Mouse (Mus musculus) splenic B cell, adult 2 months (primary cell): ENCODE measurements around the gene Celf2.

Experiments used
- DNase-seq: peaks from one replicate; pipeline ENCODE4 v3.0.0-alpha.2; 2011; ENCODE audit warnings: low read depth, low spot score
- H3K27me3 ChIP-seq: 2 replicates; pipeline ENCODE4 v1.6.1; 2012; ENCODE audit warnings: mild to moderate bottlenecking, low read length, moderate library complexity, mixed read lengths; ENCODE audit not compliant: control insufficient read depth, poor library complexity, insufficient read depth, severe bottlenecking
- H3K36me3 ChIP-seq: 2 replicates; pipeline ENCODE4 v1.6.1; 2012; ENCODE audit warnings: mild to moderate bottlenecking, low read length, moderate library complexity, mixed read lengths; ENCODE audit not compliant: control insufficient read depth, poor library complexity, insufficient read depth, severe bottlenecking

Celf2 gene

GRCm38 (mm10) chr2:6537326-6537725 lies 972.0 kb downstream of the Celf2 start:
- DNase-seq: no peak
- no peaks in the 10 kb centered on the region for H3K27me3 ChIP-seq
- peaks cover 2% of the 10 kb centered on the region; the same call in 1 of the 2 replicates for H3K36me3 ChIP-seq

GRCm38 (mm10) chr2:6536372-6536771 lies 973.0 kb downstream of the Celf2 start:
- H3K27me3 ChIP-seq: no peaks in the 10 kb centered on the region
- peaks cover 2% of the 10 kb centered on the region; the same call in 1 of the 2 replicates for H3K36me3 ChIP-seq
- no peak for DNase-seq

DNA sequence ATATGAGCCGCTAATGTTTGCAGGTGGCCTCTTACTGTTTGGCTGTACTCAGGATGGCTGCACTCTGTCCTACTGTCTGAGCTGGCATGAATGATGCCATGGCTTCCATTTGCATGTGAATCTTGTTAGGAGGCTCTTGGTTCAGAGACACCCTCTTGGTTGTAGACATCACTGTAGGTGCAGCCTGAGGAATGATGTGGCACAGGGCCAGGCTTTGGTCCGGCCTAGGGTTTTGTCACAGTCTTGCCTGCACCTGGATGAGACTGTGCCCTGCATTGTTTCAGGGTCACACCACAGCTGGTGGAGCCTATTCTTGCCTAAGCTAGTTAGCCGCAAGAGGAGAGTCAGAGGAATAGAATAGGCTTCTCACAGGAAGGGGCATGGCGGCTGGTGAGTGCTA lies 977.0 kb downstream of the Celf2 start:
- DNase-seq: no peak
- H3K36me3 ChIP-seq: no peaks in the 10 kb centered on the region

DNA sequence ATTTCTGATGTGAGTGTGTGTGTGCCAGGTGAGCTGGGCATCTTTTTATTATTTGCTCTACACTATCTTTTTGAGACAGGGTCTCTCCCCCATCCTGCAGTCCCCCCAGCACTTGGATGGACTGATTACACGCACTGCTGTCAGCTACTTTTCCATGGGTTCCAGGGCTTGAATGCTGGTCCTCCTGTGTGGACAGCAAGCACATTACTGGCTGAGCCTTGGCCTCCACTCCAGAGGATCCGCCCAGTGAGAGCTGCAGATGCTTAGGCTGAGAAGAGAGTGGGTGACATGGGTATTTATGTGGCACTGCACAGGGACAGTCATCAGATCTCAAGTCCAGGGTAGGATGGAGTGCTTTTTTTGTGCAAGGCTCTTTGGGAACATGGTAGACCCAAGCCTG lies 981.3 kb downstream of the Celf2 start:
- H3K36me3 ChIP-seq: no peaks in the 10 kb centered on the region
- H3K27me3 ChIP-seq: no peaks in the 10 kb centered on the region
- DNase-seq: no peak

More for the DNA sequence above, 977.0 kb downstream of the Celf2 start:
- H3K27me3 ChIP-seq: no peaks in the 10 kb centered on the region

DNA sequence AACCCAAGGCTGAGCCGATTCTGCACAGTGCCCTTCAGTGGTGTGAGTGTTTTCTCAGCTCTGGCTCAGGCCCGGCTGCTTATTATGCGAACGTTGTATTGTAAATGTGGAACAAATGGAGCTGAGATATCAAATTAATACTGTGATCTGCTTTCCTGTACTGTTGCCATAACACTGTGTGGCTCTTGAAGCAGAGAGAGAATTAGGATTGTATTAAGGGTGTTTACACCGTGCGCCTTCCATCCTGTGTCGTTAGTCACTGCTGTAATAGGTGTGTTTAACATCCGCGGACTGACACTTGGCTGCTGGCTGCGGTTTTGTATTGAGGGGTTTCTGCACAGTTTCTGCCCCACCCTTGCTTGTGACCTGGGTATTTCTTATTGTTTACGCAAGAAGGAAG lies 982.5 kb downstream of the Celf2 start:
- no peak for DNase-seq

DNA sequence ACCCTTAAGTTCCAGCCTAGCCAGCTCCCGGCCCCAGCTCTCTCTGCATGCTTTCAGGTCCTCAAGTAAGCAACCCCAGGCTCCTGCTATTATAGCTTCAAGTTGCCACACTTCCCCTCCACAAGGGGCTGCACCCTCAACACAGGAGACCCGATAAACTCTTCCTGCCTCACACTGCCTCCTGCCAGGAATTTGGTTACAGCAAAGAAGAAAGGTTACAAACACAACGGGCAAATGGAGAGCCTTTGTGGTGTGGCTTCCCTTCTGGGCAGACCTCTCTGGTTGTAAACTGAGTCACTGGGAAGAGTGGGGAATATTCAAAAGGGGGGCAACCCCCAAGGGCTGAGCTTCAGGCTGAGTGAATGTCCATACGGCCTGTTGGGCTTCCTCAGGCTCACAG lies 983.1 kb downstream of the Celf2 start:
- DNase-seq: no peak
- H3K36me3 ChIP-seq: no peaks in the 10 kb centered on the region
- H3K27me3 ChIP-seq: no peaks in the 10 kb centered on the region

More for the DNA sequence above, 982.5 kb downstream of the Celf2 start:
- H3K36me3 ChIP-seq: no peaks in the 10 kb centered on the region
- H3K27me3 ChIP-seq: no peaks in the 10 kb centered on the region

- DNase-seq: no peak
- no peaks in the 10 kb centered on the region for H3K27me3 ChIP-seq
These were observed 985.5 kb downstream of the Celf2 start for GRCm38 (mm10) chr2:6523924-6524300.

GRCm38 (mm10) chr2:6523261-6523923 lies 986.0 kb downstream of the Celf2 start:
- Histone ChIP-seq H3K27me3 (no peaks in the 10 kb centered on the region), H3K36me3 (no peaks in the 10 kb centered on the region)
- DNase-seq: no peak

More at GRCm38 (mm10) chr2:6523924-6524300, 985.5 kb downstream of the Celf2 start:
- H3K36me3 ChIP-seq: no peaks in the 10 kb centered on the region

GRCm38 (mm10) chr2:6522411-6522810 lies 987.0 kb downstream of the Celf2 start:
- Histone ChIP-seq H3K27me3 (no peaks in the 10 kb centered on the region), H3K36me3 (no peaks in the 10 kb centered on the region)
- no peak for DNase-seq

DNA sequence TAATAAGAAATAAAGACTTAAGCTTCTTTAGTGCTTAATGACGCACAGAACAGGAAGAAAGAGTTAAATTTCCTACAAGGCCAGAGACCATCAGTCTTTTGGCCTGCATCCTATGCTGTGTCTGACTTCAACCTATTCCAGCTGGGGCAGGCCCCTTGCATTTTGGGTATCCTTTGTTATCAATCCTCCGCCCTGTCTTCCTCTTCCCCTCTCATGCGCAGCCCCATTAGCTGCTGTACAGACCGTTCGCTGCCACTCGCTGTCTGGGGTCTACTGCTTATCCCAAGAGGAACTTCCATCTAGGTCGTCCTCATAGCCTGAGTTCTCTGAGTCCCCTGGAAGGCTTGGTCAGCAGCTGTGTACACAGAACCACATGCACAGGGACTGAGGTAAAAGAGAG lies 996.2 kb downstream of the Celf2 start:
- no peaks in the 10 kb centered on the region for H3K36me3 ChIP-seq
- no peaks in the 10 kb centered on the region for H3K27me3 ChIP-seq
- DNase-seq: no peak

DNA sequence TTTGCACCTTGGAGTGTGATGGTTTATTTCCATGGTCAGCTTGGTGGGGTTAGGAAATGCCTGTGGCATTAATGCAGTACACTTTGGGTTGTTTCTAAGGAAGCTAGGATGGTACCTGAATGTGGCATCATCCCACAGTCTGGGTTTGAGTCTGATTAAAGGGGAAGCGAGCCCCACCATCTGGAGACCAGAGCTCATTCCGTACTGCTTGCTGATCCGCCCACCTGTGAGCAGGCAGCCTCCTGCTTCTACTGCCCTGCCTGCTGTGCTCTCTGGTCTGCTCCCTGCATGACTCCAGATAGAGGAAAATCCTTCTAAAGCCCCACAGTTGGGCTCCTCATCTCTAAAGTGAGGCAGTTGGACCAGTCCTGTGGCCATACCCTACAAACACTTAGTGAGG lies 1002.3 kb downstream of the Celf2 start:
- DNase-seq: no peak
- no peaks in the 10 kb centered on the region for H3K36me3 ChIP-seq

GRCm38 (mm10) chr2:6505979-6506811 lies 1003.2 kb downstream of the Celf2 start:
- no peaks in the 10 kb centered on the region for H3K36me3 ChIP-seq
- no peaks in the 10 kb centered on the region for H3K27me3 ChIP-seq
- DNase-seq: no peak

More for the DNA sequence above, 1002.3 kb downstream of the Celf2 start:
- no peaks in the 10 kb centered on the region for H3K27me3 ChIP-seq

GRCm38 (mm10) chr2:6505531-6505930 lies 1003.8 kb downstream of the Celf2 start:
- no peaks in the 10 kb centered on the region for H3K36me3 ChIP-seq
- H3K27me3 ChIP-seq: no peaks in the 10 kb centered on the region
- no peak for DNase-seq

DNA sequence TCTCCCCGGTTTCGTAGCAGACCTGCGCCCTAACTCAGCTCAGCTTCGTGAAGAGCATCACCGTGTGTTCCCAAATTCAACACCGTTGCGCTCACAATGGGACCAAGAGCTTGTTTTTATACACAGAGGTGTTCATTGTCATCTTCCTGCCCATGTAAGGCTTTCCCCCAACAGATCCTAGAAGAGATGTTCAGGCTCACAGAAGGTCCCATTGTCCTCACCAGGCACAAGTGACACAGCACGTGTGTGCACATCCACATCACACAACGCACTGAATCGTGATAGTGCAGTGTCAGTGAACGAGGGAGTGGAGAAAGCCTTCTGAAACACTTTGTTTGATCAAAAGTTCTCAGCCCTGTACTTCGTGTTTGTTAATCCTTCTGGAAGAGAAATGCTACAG lies 1011.3 kb downstream of the Celf2 start:
- Histone ChIP-seq H3K36me3 (no peaks in the 10 kb centered on the region), H3K27me3 (no peaks in the 10 kb centered on the region)
- no peak for DNase-seq

- no peak for DNase-seq
- H3K27me3 ChIP-seq: no peaks in the 10 kb centered on the region
- H3K36me3 ChIP-seq: no peaks in the 10 kb centered on the region
These were observed 1011.7 kb downstream of the Celf2 start for GRCm38 (mm10) chr2:6497636-6498035.
